Mouse (Mus musculus): ENCODE results near the gene Rps6ka2. TPM values are rescaled to one million over a fixed set of nuclear protein-coding genes. Genes with fewer than 3 reads are reported as not detected.
A peak's percentile ranks its signal among the peaks of the same experiment; 100 is the strongest.

Gene Rps6ka2
- polyA plus RNA-seq, 1 experiment, result 33.3 TPM

DNA sequence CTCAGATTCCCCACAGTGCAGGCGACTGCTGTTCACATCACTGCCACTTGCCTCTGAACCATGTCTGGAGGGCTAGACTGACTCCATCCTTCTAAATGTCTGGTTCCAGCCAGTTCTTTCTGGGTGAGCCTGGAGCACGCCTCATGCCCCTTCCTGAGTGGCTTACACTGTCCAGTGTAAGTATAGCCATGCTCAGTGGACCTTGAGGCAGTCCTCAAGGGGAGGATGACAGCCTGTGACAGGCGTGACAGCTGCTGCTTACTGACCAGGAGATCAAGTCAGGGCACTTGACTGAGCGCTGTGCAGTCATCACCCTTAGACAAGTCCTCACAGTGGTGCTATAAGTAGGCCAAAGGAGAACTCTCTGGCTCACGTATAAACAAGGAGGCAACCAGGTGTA, 94.7 kb downstream of the Rps6ka2 start:
- TF ChIP-seq CTCF (IDR thresholded peaks at IDR 0.05; ENCODE audit: borderline replicate concordance, extremely low read depth, insufficient read depth, insufficient read length), result no peak
- no peak for TF ChIP-seq POLR2A (IDR thresholded peaks at IDR 0.05; ENCODE audit: borderline replicate concordance, extremely low read depth, insufficient read depth, insufficient read length, poor library complexity, severe bottlenecking)
- DNase-seq (ENCODE audit: low read depth), result no peak

DNA sequence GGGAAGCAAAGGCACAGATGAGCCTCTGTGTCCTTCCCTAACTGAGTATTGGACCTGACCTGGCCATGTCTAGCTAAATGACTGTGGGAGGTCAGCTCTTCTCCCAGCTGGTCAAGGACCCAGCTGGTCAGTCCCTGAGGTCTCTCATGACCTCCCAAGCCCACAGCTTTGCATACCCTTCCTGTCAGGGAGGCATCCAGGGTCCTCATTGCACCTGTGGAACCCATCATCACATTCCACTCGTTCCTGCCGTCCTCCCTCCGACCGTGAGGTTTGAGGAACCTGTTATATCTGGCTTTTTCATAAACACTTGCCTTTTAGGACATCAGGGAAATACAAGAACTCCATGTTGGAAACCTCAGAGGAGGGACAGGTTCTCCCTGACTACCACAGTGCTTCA, 95.4 kb downstream of the Rps6ka2 start:
- TF ChIP-seq POLR2A (IDR thresholded peaks at IDR 0.05; ENCODE audit: borderline replicate concordance, extremely low read depth, insufficient read depth, insufficient read length, poor library complexity, severe bottlenecking) (no peak), CTCF (IDR thresholded peaks at IDR 0.05; ENCODE audit: borderline replicate concordance, extremely low read depth, insufficient read depth, insufficient read length) (no peak)
- DNase-seq (ENCODE audit: low read depth), result no peak

DNA sequence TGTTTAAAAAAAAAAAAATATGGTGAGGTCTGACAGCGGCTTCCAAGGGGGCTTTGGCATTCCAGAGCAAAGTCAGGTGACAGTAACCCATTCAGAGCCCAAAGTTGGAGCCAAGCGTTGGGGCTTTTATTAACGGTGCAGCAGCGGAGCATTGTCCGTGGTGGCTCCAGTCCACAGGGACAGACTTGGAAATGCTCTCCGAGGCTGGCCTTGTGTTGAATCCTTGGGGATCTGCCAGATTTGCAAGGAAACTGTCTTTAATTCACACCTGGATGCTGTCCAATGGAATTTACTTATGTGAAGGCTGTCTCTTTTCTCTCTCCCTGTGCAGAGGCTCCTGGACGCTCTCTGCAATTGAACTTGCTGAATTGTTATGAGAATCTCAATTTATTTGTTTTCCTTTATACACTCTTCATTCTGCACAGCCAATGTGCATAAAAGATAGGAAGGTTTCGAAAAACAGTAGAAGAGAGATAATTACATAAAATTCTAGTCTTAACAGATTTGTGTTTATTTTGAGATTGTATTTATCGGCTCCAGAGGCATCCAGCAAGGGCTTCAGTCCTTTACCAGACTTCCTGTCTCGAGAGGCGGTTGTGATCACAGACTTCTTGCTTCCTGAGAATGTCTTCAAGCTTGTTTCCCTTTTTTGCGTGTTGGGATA, 95.9 kb downstream of the Rps6ka2 start:
- DNase-seq (ENCODE audit: low read depth), result peak; percentile 79
- TF ChIP-seq CTCF (IDR thresholded peaks at IDR 0.05; ENCODE audit: borderline replicate concordance, extremely low read depth, insufficient read depth, insufficient read length), result no peak
- TF ChIP-seq POLR2A (IDR thresholded peaks at IDR 0.05; ENCODE audit: borderline replicate concordance, extremely low read depth, insufficient read depth, insufficient read length, poor library complexity, severe bottlenecking), result no peak

DNA sequence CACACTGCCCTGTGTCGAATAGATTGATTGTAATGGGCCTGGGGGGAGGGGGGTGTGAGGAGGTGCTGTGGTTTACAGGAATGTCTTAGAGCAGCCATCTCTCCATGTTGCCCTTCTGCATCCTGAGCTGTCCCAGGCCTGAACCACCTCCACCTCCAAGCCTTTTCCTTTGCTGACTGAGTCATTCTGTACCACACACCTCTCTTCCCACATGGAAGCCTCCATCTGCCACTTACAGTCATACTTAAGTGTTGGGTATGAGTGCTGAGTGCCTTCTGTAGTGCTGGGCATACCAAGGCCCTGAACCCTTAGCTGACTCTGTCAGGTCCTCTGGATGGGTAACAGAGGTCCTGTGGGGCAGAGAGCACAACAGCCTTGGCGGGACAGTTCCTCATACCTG, 97.9 kb downstream of the Rps6ka2 start:
- DNase-seq (ENCODE audit: low read depth), result no peak
- TF ChIP-seq CTCF (IDR thresholded peaks at IDR 0.05; ENCODE audit: borderline replicate concordance, extremely low read depth, insufficient read depth, insufficient read length) (no peak), POLR2A (IDR thresholded peaks at IDR 0.05; ENCODE audit: borderline replicate concordance, extremely low read depth, insufficient read depth, insufficient read length, poor library complexity, severe bottlenecking) (no peak)

DNA sequence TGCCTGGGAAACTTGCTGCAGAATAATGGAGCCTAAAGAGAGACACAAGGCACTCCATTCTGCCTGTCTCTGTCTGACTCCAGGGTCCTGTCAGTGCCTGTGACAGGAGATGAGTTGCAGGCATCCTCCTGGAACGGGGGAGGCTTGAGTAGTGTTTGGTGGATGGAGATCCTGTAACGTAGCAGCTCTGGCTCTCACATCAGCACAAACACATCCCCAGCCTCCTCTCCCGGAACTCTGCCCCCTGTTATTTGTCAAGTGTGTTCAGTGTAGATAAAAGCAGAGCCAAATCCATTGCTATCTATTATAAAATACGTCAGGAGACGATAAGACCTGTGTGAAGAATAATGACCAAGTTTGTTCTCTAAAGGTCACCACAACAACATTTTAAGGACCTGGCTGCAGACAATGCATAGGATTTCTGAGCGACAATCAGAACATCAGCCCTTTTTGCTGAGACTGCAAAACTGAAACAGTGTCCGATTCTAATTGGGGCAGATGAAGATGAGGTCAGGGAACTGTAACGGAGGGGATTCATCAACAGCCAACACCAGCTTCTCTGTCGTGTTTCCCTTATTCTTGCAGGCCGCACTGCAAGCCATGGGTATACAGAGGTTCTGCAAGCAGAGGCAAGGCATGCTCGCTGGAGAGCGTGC, 99.4 kb downstream of the Rps6ka2 start:
- peak; percentile 23 for DNase-seq (ENCODE audit: low read depth)
- no peak for TF ChIP-seq POLR2A (IDR thresholded peaks at IDR 0.05; ENCODE audit: borderline replicate concordance, extremely low read depth, insufficient read depth, insufficient read length, poor library complexity, severe bottlenecking)

DNA sequence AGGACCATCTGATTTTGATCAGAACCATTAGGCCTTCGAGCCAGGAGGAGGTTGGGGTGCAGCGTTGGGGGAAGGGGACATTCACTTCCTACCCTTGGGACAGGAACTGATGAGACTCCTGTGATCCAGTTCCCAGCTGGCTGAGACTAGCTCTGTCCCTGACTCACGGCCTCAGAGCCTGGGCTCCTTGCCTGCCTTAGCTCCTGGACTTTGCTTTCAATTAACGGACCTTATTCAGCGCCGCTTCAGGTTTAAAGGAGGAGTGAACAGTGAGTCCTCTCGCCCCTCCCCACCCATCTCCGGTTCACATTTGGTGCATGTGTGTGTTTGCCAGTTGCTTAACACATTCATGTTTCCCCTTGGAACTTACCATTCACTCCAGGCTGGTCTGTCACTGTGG, 100.6 kb downstream of the Rps6ka2 start:
- TF ChIP-seq CTCF (IDR thresholded peaks at IDR 0.05; ENCODE audit: borderline replicate concordance, extremely low read depth, insufficient read depth, insufficient read length) (no peak), POLR2A (IDR thresholded peaks at IDR 0.05; ENCODE audit: borderline replicate concordance, extremely low read depth, insufficient read depth, insufficient read length, poor library complexity, severe bottlenecking) (no peak)
- no peak for DNase-seq (ENCODE audit: low read depth)

DNA sequence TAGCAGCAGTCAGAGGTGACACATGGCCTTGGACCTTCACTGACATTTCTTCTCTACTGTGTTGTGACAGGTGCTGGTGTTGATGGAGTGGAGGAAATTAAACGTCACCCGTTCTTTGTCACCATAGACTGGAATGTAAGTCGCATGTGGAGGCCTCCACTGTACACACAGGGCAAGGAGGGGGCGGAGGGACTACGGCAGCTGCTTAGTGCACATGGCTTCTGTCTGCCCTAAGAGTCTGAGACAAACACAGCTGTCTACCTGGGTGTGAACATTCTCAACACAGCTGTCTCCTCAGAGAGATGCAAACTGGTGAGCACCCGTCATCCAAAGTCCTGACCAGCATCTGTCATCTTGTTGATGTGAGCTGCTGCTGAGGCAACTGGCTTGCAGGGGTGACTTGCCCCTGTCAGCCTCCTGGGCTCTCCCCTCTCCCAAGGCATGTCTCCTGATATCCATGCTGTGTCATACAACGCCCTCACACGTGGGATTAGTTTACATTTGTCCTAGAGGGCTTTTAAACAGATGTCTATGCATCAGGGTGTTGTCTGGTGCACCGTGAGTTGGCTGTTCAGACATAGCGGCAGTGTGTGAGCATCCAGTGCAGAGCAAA, 101.7 kb downstream of the Rps6ka2 start:
- DNase-seq (ENCODE audit: low read depth), result peak; percentile 31

DNA sequence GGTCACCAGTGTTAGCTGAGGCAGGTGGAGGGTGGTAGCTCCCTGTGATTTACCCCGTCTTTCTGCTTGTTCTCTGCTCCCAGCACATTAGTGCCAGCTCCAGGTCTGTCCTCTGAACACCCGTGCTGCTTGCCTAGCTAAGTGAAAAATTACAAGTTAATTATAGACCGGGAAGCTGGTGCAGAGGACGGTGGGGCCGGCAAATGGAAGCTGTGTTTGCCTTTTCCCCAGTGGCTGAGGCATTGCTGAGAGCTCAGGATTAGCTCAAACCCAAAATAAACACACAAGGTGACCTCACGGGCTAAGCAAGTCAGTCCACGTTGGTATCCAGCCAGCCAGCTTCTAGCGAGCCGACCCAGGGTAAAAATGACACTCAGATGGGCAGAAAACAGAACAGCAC, 103.1 kb downstream of the Rps6ka2 start:
- peak; percentile 40 for DNase-seq (ENCODE audit: low read depth)
- TF ChIP-seq POLR2A (IDR thresholded peaks at IDR 0.05; ENCODE audit: borderline replicate concordance, extremely low read depth, insufficient read depth, insufficient read length, poor library complexity, severe bottlenecking) (no peak), CTCF (IDR thresholded peaks at IDR 0.05; ENCODE audit: borderline replicate concordance, extremely low read depth, insufficient read depth, insufficient read length) (no peak)

More for the DNA sequence above, 101.7 kb downstream of the Rps6ka2 start:
- TF ChIP-seq POLR2A (IDR thresholded peaks at IDR 0.05; ENCODE audit: borderline replicate concordance, extremely low read depth, insufficient read depth, insufficient read length, poor library complexity, severe bottlenecking) (no peak), CTCF (IDR thresholded peaks at IDR 0.05; ENCODE audit: borderline replicate concordance, extremely low read depth, insufficient read depth, insufficient read length) (no peak)

DNA sequence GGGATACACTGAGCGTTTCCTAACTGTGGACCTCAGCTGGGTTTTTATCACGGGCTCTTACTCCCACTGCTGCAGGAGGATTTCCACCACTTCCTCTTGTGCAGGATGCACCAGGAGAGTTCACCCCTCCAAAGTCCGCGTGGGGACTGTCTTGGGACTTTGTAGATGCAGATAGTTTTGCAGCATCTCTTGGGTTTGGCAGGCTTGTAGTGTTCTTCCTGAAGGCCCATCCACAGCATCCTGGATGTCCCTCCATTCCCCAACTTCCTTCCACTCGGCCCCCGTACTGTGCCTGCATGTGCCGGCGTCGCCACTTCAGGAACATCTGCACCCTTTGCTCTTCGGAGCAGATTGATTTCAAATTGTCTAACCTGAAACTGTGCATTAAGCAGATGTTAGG, 103.9 kb downstream of the Rps6ka2 start:
- no peak for DNase-seq (ENCODE audit: low read depth)
- no peak for TF ChIP-seq POLR2A (IDR thresholded peaks at IDR 0.05; ENCODE audit: borderline replicate concordance, extremely low read depth, insufficient read depth, insufficient read length, poor library complexity, severe bottlenecking)
- TF ChIP-seq CTCF (IDR thresholded peaks at IDR 0.05; ENCODE audit: borderline replicate concordance, extremely low read depth, insufficient read depth, insufficient read length), result no peak

DNA sequence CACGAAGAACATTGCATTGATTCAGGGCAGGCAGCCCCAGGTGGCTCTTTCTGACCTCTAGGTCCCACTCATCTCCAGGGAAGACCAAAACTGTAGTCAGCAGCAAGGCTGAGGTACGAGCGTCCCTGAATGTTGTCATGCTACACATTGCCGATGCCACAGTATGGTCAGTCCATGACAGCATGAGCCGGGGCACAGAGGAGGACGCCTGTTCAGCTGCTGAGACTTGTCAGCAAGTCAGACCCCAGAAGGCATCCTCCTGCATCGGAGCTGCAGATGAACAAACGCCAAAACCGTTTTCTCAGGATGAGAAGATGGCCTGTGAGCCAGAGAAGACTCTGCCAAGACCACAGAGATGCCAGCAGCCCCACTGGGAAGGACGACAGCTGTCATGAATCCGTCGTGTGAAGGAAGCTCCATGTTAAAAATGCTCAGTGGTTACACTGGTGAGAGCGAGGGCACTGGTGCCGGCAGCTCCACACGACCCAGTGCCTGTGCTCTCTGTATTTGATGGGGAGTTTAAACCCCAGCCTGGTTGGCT, 108.9 kb downstream of the Rps6ka2 start:
- no peak for TF ChIP-seq CTCF (IDR thresholded peaks at IDR 0.05; ENCODE audit: borderline replicate concordance, extremely low read depth, insufficient read depth, insufficient read length)
- no peak for TF ChIP-seq POLR2A (IDR thresholded peaks at IDR 0.05; ENCODE audit: borderline replicate concordance, extremely low read depth, insufficient read depth, insufficient read length, poor library complexity, severe bottlenecking)
- peak; percentile 65 for DNase-seq (ENCODE audit: low read depth)

DNA sequence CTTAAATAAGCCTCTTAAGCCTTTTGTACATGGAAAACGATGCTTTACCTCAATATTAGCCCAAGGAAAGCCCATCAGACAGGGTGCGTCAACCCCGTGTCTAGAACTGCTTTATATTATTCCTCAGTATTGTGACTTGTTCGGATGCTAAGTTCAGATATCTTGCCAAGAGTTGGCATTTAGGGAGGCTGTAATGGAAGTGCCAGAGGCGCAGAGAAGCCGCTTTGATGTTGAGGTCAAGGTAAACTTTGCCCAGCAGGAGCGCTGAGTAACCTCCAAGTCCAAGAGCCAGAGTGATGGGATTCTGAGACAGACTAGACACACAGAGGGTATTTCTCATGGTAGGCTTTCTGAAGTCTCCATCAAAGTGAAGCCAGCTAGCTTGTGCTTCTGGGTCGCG, 109.3 kb downstream of the Rps6ka2 start:
- no peak for DNase-seq (ENCODE audit: low read depth)
- no peak for TF ChIP-seq CTCF (IDR thresholded peaks at IDR 0.05; ENCODE audit: borderline replicate concordance, extremely low read depth, insufficient read depth, insufficient read length)
- TF ChIP-seq POLR2A (IDR thresholded peaks at IDR 0.05; ENCODE audit: borderline replicate concordance, extremely low read depth, insufficient read depth, insufficient read length, poor library complexity, severe bottlenecking), result no peak
